Mouse (Mus musculus) liver, postnatal 0 days (tissue): ENCODE data around the gene Eif2a.

ENCODE experiments used
- CTCF ChIP-seq: sonication (generic); IDR thresholded peaks from 2 replicates; pipeline ENCODE4 v1.5.1; 2016; ENCODE audit warnings: antibody characterized with exemption, low read depth
- EP300 ChIP-seq: IDR thresholded peaks from 2 replicates; pipeline ENCODE4 v1.6.1; 2016; ENCODE audit warnings: antibody characterized with exemption, low read depth, mild to moderate bottlenecking

- TF ChIP-seq EP300 (no peak), CTCF (no peak)
These were observed 1.4 kb upstream of the Eif2a start for GRCm38 (mm10) chr3:58524246-58524645.
